In genomic region chr13:56221129-56221910, GRCm38 (mm10) we compare ENCODE assay signal across 9 mouse cellular contexts. TPM values are rescaled to one million over a fixed set of nuclear protein-coding genes. Genes with fewer than 3 reads are reported as not detected.
DNase-seq lines count a peak whose midpoint lies in the region; TF ChIP-seq lines count a peak whose summit lies in the region.
"Had no signal": no experiment of that assay in that cellular context is flagged by ENCODE, and none has a peak within 500 bp of the region (broad histone marks: within the 10 kb centered on the region; RNA-seq: fewer than 3 reads in every experiment).

No protein-coding gene starts in this region.

- TF ChIP-seq CTCF in gastrocnemius, adult 2 months (IDR thresholded peaks at IDR 0.05) = no peak

- DNase-seq in gastrocnemius, adult 2 months = no peak
- DNase-seq in gastrocnemius, adult 8-10 months (ENCODE audit: low spot score in 2 of 2) = no peak
- DNase-seq in right cerebral cortex, adult 18-20 months = peak; percentile 22
- no peak for DNase-seq in right cerebral cortex, postnatal 25 days
- peak; percentile 68 for DNase-seq in left cerebral cortex, postnatal 4 days
- peak; percentile 78 for DNase-seq in retina, embryonic 14.5 days (ENCODE audit: low spot score)
- DNase-seq in thymus, adult 18-20 months = no peak
- DNase-seq in adrenal gland, adult 8-10 months = no peak

- intact Hi-C loops in gastrocnemius, adult 2 months (cut with DNase I) = no loop called here
- intact Hi-C loops in left cerebral cortex, postnatal 4 days (cut with DNase I) = no loop called here

- H3K4me3 ChIP-seq in gastrocnemius, adult 2 months = peak overlapping the region; percentile 57
- H3K4me3 ChIP-seq: myocyte had no signal

- no peak overlapping the region for H3K27ac ChIP-seq in gastrocnemius, adult 2 months

RNA-seq across cellular contexts. Expression of gene Neurog1, which starts 30.6 kb away (rescaled TPM):
- not detected for total RNA-seq in gastrocnemius, adult 2 months (2021)
- not detected for total RNA-seq in gastrocnemius, adult 8-10 months (2022)
- total RNA-seq in left cerebral cortex, postnatal 4 days (2021) = not detected
- total RNA-seq in adrenal gland, adult 8-10 months (2022) = not detected

RNA-seq across cellular contexts. Expression of gene Tifab, which starts 42.6 kb away (rescaled TPM):
- under 1 TPM; 0.18 to 0.28 TPM for total RNA-seq in gastrocnemius, adult 2 months (2021)
- total RNA-seq in gastrocnemius, adult 8-10 months (2022) = under 1 TPM in 2 of 4 experiments, not detected in 2; 0.15 to 0.22 TPM
- under 1 TPM; 0.89 to 0.94 TPM for total RNA-seq in left cerebral cortex, postnatal 4 days (2021)
- 1 to 10 TPM; 1.9 to 5.3 (median 4.4) TPM for total RNA-seq in adrenal gland, adult 8-10 months (2022)

Comparison
In these comparisons a context has a peak if more than half of its experiments do, and no peak if none do; other contexts are left out.
1. DNase-seq: peak in right cerebral cortex, adult 18-20 months (single experiment), left cerebral cortex, postnatal 4 days (single experiment) and retina, embryonic 14.5 days (single experiment); none in gastrocnemius, adult 2 months (single experiment), gastrocnemius, adult 8-10 months (0 of 2), right cerebral cortex, postnatal 25 days (single experiment), thymus, adult 18-20 months (0 of 2) and adrenal gland, adult 8-10 months (single experiment).